Mouse (Mus musculus): ENCODE data around the gene Iffo2.
A peak's percentile ranks its signal among the peaks of the same experiment; 100 is the strongest.

The Iffo2 gene

DNA sequence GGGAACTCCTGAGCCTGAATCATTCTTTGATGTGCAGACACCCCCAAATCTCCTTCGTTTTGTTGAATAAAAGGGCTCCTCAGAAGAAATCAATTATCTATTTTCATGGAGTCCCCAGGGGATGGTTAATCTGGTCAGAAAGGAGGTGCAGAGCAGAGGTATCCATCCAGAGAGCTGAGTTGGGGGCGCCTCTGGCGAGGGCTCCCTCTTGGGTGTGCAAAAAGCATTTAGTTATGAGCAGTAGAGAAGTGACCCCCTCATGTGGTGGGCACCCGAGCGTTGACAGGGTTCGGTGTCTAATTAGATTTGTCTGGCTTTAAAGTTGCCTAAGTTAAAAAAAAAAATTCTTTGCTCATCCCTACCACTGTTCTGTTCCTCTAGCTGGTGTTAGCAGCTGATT is 80.6 kb downstream of the Iffo2 start:
- no peak for DNase-seq (ENCODE audit: low spot score)

DNA sequence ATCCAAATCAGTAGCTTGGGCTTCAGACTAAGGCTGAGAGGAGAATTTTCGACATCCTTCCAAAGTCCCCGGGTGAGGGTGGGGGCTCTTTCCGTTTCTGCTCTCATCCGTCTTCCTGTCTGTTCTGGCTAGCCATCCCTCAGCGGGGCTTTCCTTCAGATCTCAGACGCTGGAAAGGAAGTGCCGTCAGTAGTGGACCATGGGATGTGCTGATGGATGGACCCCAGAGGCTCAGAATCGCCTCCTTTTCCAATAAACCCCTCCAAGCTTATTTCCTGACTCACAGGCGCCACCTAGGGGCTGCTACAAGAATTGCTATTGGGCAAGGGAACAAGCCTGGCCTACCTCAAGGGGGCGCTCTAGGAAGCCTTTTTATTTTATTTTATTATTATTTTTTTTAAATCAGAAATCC is 81.2 kb downstream of the Iffo2 start:
- peak; percentile 78 for DNase-seq (ENCODE audit: low spot score)

DNA sequence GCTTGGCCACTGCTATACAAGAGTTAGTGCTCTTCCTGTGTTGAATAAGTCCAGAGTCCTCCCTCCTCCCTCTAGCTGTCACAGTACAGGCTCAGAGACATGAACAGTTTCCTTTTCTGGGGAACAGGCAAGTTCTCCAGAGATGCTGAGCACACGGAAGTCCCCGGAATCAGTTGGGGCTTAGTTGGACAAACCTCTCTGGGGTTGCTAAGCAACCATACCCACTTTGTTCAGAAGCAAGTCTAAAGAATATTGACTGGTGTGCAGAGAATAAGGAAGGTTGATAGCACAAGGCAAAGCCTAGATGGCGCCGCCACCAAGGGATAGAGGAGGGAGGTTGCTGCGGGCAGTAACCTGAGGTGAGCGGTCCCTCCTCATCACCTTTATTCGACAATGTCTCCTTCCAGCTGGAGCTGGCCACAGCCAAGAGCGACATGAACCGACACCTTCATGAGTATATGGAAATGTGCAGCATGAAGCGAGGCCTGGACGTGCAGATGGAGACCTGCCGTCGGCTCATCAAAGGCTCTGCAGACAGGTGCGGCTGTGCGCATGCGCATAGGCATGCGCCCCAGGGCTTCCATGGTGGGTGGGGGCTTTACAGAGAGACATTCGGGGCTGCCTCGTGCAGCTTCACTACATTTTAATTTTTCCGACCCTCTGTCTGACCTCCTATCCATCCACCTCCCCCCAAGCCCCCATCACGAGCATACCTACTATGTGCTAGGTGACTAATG is 84.3 kb downstream of the Iffo2 start:
- no peak for DNase-seq (ENCODE audit: low spot score)

DNA sequence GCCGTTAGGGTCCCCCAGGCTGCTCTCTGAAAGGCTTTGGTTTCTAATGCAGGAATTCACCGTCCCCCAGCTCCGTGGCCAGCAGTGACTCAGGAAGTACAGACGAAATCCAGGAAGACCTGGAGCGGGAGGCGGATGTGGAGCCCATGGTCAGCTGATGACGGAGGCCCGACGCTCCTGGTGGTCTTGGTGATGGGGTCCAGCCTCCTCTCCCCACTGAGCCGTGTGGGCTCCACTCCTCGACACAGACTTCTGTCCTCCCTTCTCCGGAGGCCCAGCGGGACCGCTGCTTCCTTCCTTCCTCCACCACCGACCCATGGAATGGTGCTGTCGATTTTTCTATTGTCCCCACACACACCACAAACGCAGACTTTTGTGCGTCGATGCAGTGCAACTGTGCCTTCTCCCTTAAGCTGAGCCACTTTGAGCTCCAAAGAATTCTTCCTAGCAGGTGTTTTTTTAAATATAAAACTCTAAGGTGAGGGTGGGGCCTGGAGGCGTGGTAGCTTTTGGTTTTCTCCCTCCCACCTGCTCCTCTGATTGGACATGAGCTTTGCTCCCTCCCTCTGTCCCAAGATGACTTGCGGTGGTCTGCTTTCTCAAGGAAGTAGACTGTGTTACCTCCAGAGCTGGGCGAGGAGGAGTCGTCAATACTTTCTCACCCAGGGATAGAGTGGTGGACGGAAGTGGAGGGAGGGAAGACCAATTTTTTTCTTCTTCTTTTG is 86.1 kb downstream of the Iffo2 start:
- no peak for DNase-seq (ENCODE audit: low spot score)

DNA sequence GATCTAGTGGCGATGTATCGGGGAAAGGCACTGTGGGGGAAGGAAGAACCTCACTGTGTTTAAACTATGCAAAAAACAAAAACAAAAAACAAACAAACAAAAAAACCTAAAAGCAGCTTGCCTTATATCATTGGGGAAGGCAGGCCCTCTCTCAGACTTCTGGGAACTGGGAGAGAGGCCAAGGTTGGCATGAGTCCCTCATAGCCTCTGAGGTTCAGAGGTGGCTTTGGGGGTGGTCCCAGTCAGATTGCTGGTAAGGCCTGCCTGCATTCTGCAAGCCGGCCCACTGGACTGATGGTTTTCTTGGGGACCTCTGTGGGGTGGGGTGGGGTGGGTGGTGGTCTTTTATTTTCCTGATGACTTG is 86.6 kb downstream of the Iffo2 start:
- no peak for DNase-seq (ENCODE audit: low spot score)

DNA sequence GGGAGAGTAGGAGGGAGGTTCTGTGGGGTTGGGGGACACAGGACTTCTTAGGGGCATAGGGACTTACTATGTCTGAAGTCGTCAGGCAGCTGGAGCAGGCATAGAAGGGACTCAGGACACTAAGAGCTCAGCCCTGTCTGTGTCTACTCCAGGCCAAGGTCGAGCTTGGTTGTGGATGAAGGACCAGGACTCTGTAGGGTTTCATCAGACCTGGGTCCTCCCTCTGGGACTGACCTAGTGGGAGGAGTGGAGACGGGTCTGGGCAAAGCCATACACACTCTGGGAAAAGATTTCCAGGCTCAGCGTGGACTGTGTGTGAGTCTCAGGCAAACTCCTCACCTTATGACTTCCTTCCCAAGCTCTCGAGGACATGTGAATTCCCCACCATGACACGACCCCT is 89.4 kb downstream of the Iffo2 start:
- DNase-seq (ENCODE audit: low spot score), result no peak

DNA sequence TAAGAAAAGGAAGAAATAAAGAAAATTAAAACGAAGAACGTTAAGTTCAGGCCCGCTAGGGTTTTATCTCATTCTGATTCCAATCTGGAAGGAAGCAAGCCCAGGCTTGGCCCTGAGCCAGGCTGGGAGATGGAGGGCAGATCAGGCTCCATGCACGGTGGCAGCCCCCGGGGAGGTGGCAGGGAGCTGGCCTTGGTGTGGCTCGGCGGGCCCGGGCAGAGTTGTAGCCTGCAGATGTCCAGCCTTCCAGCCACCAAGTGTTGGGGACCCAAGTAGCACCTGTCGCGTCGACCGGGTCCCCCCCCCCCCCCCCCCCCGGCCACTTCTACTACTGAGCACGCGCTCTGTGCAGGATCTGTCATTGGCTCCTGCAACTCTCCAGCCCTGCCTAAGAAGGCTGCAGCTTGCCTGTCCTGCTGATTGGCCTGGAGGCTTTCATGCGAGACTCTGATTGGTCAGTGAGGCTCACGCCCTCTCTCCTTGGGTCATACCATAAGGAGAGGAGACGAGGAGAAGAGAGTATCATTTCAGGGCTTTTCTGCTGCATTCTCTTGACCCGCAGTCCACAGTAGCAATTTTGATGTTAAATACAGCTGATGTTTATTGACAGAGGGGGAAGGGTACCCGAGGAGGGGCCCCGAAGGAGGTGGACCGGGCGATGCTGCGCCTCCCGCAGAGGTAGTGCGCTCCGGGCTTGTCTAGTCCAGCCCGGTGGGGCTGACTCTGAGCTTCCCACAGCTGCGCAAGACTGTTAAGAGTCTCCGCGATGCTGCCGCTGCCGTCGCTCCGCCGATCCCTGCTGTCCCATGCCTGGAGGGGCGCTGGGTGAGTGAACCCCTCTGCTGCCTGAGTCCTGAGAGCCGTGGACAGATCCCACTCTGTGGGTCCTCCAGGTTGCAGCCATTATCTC is 92.3 kb downstream of the Iffo2 start, which contains the start of gene Aldh4a1:
TSS of gene Aldh4a1 (plus strand) at position 494 of the 910 bp plus-strand sequence.
- peak; percentile 95 for DNase-seq (ENCODE audit: low spot score)

DNA sequence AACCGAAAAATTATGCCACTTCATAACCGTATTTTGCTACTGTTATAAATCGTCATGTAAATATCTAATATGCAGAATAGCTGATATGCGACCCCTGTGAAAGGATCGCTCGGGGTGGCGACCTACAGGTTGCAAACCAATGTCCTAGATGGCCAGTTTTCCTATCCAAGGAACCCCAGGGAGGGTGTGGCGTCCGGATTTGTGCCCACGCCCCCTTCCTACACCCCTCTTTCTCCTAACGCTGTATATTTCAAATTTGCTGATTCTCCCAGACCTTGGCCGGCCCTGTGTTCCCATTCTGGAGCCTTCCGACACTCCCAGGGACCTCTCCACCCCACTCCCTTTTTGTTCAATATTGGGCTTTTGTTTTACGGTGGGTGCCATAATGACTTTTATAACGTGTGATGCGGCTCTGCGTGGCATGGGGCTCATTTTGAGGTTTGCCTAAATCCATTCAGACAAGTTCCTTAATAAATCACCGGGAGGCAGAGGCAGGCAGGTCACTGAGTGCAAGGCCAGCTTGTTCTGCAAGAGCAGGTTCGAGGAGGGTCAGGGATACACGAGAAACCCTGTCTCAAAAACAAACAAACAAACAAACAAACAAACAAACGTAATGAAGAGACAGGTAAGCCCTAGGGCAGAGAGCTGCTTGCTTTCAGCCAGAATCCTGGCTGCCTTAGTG is 93.2 kb downstream of the Iffo2 start:
- DNase-seq (ENCODE audit: low spot score), result no peak

DNA sequence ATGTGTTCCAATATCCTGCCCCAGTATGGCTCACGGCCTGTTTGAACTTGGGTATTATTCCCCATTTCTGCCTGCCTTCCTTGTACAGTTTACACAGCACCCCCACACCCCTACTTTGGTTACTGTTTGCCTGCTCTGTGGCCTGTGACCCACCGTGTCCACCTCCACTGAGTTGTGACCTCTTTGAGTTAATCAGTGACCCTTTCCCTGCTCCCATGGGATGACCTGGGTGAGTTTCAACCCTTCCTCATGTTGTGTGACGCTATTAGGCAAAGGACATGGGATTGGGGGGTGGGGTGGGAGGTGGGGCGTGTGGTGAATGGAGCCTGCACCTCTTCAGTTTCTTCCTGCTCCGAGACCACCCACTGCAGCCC is 93.8 kb downstream of the Iffo2 start:
- DNase-seq (ENCODE audit: low spot score), result no peak

DNA sequence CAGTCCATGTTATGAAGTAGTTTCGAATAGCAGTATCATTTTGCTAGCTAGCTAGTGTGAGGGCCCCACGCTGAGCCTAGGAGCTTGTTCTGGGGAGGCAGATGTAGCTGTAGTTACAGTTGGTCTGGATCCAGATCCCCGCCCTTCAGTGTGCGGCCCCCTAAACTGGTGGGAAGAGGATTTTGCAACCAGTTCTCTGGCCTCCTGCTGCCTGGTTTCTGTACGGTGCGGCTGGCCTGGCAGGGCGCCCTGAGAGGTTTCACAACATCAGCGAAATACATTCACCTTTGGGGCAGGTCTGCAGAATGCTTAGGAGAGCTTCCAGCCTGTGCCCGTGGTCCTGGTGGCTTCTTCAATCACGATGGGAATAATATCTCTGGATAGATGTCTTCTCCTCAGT is 94.4 kb downstream of the Iffo2 start:
- DNase-seq (ENCODE audit: low spot score), result peak; percentile 52

DNA sequence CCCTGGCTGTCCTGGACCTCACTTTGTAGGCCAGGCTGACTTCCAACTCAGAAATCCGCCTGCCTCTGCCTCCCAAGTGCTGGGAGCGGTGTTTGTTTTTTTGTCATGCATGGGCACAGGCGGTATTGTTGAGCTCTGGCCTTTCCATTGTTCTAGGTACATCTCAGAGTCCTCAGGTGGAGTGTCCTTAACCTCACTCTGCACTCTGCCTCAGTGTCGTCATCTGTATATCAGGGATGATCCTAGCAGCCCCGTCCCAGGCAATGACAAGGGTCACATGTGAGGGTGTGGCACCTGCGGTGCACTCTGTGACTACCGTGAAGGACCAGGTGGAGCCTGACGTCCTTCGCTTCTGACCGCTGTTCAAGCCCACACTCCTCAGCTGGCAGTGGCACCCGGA is 97.0 kb downstream of the Iffo2 start:
- DNase-seq (ENCODE audit: low spot score), result no peak

DNA sequence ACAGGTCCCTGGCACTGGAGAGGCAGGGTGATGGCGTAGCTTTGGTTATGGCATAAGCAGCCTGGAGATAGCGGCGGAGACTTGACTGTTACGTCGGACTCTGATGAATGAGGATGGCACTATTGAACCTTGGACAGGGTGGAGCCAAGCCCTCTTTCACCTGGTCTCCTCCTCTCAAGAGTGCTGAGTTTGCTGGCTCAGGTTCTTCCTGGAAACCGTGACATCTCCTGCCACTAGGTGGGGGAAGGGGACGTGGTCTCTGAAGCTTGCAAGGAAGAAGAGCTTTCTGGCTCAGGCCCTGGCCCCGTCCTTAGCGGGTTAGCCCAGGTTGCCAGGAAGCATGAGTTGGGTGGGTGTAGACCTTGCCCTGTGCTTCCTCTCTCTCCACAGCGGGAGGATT is 99.8 kb downstream of the Iffo2 start:
- no peak for DNase-seq (ENCODE audit: low spot score)

DNA sequence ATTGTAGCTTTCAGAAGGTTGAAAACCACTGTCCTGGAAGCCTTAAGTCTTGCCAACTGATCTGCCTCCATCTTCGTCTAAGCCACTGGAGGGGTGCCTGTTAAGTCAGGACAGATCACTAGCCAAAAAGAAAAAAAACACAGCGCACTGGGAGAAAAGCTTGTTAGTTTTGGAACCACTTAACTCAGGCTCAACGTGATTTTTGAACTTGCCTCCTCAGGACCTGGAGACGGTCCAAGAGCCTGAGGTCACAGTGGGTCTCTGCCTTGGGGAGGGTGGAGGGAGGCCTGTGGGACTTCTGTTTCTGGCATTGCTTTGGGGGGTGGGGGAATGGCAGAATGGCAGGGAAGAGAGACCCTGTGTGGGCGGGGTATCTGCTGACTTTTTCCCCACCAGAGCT is 100.8 kb downstream of the Iffo2 start:
- DNase-seq (ENCODE audit: low spot score), result no peak

DNA sequence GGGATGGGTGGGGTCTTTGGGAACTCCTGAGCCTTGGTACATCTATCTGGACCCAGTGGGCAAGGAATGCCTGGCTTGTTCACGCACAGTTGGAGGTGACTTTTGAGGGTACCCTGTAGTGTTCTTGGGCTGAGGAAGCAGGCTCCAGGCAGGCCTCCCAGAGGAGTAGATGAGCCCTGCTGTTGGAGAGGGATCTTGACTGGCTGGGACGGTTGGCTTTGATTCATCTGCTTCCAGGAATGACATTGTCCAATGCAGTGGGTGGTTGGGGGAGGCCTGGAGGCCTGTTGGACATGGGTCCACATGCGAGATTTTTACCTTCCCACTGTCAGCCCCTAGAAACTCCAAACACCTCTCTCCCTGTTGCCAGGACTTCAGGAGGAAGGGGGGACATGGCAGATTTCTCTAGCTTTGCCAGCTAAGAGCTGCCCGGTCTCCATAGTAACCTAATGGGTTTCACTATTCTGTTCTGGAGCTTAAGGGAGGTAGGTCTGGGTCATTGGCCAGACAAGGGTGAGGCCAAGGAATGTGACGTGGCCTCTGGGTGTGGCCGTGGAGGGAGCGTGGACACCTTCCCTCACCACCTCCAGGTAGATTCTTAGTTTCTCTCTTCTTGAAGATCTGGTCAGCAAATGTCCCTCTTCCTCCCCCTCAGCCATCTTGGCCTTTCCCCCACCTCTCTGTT is 101.4 kb downstream of the Iffo2 start:
- DNase-seq (ENCODE audit: low spot score), result no peak

DNA sequence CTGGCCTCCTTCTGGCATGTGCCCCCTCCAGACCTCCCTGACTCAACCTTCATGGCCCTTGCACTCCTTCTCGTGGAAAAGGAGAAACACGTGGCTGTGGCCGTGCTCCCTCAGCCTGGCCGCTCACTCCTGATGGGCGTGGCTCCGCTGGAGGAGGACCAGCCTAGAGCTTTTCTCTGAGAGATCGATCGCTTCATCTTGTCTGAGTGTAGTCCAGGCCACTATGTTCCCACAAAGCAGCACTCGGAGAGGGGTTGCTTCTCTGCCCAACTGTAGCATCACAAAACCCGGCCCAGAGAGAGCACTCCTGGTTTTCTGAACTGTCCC is 101.9 kb downstream of the Iffo2 start:
- no peak for DNase-seq (ENCODE audit: low spot score)

DNA sequence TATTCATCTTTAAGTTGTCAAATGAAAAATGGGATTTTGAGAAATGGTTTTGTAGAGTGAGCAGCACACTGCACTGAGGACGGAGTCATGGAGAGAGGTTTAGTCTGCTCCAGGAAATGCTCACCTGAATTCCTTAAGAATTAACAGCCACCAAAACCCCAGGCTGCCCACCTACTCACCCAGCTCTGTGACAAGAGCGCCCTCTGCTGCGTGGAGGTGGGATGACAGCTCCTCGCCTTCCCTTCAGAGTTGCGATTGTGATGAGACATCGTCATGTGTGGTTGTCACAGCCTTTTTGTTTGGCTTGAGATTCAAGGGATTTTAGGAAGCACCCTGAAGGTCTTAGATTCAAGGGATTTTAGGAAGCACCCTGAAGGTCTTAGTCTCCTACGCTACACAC is 106.0 kb downstream of the Iffo2 start:
- peak; percentile 77 for DNase-seq (ENCODE audit: low spot score)

DNA sequence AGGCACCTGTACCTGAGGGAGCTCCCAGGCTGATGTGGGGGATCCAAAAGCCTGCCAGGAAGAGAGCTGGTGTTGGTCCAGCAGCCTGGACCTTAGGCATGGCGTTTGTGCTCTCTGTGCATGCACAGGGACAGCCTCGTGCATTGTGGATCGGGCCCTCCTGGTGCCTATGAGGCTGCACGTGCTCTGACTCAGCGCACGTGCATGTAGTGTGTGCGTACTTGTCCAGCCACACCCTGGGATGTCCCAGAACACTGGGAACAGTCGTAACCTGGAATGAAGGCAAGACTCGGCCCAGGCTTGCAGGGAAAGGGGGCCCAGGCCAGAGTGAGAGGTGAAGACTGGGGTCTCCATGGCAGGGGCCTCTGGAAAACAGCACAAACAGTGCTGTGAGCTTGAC is 107.5 kb downstream of the Iffo2 start:
- DNase-seq (ENCODE audit: low spot score), result no peak

DNA sequence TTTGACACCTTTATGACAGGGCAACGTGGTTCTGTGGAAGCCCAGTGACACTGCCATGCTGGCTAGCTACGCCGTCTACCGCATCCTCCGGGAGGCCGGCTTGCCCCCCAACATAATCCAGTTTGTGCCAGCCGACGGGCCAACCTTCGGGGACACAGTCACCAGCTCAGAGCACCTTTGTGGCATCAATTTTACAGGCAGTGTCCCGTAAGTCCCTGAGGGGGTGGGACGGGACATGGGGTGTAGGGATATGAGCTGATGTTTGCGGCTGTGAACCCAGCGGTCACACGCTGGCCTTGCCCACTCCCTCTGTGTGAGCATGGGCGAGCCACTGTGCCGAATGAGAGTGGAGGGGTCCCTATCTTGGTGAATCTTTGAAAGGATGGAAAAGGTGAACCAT is 108.0 kb downstream of the Iffo2 start:
- DNase-seq (ENCODE audit: low spot score), result no peak

DNA sequence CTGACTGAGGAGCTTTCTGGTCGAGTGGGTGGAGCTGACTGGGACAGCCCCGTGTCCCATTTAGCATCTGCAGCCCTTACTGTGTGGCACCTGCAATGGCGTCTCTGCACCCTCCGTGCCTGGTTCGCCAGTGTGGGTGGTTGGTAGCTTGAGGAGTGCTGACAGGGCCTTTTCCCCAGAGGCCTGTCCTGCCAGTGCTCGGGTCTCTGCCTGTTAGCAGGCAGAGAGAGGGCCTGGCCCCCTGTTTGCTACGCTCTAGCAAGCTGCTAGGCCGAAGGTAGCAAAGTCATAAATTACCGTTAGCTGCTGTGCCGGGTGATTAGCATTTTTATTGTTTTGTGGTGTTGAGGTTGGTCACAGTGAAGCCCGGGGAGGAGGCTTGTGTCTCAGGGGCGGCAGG is 109.5 kb downstream of the Iffo2 start:
- DNase-seq (ENCODE audit: low spot score), result no peak

DNA sequence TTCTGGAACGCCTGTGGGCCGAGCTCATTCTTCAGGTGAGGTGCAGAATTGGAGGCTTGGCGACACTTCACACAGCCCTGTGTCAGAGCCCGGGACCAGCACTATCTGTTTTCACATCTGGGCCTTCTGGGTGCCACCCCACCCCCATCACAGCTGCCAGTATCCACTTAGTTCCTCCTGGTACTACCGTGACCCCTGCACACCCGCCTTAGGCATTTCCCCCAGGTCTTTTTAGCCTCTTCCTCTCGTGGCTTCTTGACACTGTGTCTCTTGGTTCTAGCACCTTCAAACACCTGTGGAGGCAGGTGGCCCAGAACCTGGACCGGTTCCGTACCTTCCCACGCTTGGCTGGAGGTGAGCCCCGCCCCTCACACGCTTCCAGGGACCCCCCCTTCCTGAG is 110.0 kb downstream of the Iffo2 start:
- no peak for DNase-seq (ENCODE audit: low spot score)

DNA sequence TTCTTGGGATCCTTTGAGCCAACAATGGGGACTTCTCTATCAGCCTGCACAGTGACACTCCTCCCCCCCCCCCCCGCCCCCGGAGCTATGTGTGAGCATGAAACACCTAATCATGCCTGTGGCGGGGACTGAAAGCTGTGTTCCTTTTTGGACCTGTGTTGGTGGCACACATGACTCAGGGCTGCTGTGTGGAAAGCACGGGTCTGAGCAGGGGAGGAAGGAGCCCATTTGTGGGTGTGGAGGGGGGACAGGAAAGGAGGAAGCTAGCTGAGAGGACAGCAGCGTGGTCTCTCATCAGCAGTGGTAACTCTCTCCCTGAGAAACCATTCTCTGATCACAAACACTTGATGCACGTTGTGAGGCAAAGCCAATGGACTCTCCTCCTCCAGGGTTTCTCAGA is 110.4 kb downstream of the Iffo2 start:
- no peak for DNase-seq (ENCODE audit: low spot score)
